Mouse (Mus musculus) heart, embryonic 11.5 days (tissue): ENCODE data around the gene Fam71e1. TPM values are rescaled to one million over a fixed set of nuclear protein-coding genes. Genes with fewer than 3 reads are reported as not detected.

ENCODE experiments used
- ATAC-seq: fragments of 200-750 bp; cut with Nextera tagmentation; replicated peaks from 2 replicates; pipeline ENCODE4 v1.8.0; 2017; ENCODE audit warnings: moderate library complexity; ENCODE audit not compliant: insufficient number of reproducible peaks, low FRiP score, low TSS enrichment
- H3K27ac ChIP-seq: fragments of 300-500 bp; sonication (generic); 2 replicates; pipeline ENCODE4 v1.5.1; 2014; ENCODE audit warnings: mild to moderate bottlenecking, low read depth, low read length
- H3K27me3 ChIP-seq: fragments of 300-500 bp; sonication (generic); 2 replicates; pipeline ENCODE4 v1.6.1; 2014; ENCODE audit warnings: mild to moderate bottlenecking, low read length, mixed read lengths; ENCODE audit not compliant: control insufficient read depth, insufficient read depth
- H3K36me3 ChIP-seq: fragments of 300-500 bp; sonication (generic); 2 replicates; pipeline ENCODE4 v1.6.1; 2014; ENCODE audit warnings: mild to moderate bottlenecking, low read length, moderate library complexity, mixed read lengths; ENCODE audit not compliant: control insufficient read depth, insufficient read depth
- H3K4me1 ChIP-seq: fragments of 300-500 bp; sonication (generic); 2 replicates; pipeline ENCODE4 v1.6.1; 2014; ENCODE audit warnings: low read length; ENCODE audit not compliant: control insufficient read depth, insufficient read depth
- H3K4me2 ChIP-seq: fragments of 300-500 bp; sonication (generic); 2 replicates; pipeline ENCODE4 v1.6.1; 2014; ENCODE audit warnings: mild to moderate bottlenecking, moderate library complexity
- H3K4me3 ChIP-seq: fragments of 300-500 bp; sonication (generic); 2 replicates; pipeline ENCODE4 v1.5.1; 2014; ENCODE audit warnings: low read depth, low read length
- H3K9ac ChIP-seq: fragments of 300-500 bp; sonication (generic); 2 replicates; pipeline ENCODE4 v1.6.1; 2014; ENCODE audit warnings: mild to moderate bottlenecking, low read depth, low read length, moderate library complexity
- H3K9me3 ChIP-seq: fragments of 300-500 bp; sonication (generic); replicated peaks from 2 replicates; pipeline ENCODE4 v1.6.1; 2016; ENCODE audit warnings: low read length; ENCODE audit not compliant: control insufficient read depth
- WGBS: fragments of 180-500 bp; shearing (Covaris S2); extraction: QIAGEN DNeasy Blood & Tissue Kit; methylation state at CpG from one replicate; pipeline ENCODE4 v1.1.7; 2014; ENCODE audit not compliant: insufficient replicate concordance; 5-methylcytosine and 5-hydroxymethylcytosine counted together
- polyA plus RNA-seq: library from polyadenylated mRNA; unstranded; fragments of >200 nt; fragmentation: Nextera tagmentation; extraction: Ambion mirVana; gene quantifications from 2 replicates; pipeline ENCODE4 v1.2.1, GENCODE M21; 2014

Fam71e1 gene
- polyA plus RNA-seq, 1 experiment from 2014 or later: 10.6 TPM

DNA sequence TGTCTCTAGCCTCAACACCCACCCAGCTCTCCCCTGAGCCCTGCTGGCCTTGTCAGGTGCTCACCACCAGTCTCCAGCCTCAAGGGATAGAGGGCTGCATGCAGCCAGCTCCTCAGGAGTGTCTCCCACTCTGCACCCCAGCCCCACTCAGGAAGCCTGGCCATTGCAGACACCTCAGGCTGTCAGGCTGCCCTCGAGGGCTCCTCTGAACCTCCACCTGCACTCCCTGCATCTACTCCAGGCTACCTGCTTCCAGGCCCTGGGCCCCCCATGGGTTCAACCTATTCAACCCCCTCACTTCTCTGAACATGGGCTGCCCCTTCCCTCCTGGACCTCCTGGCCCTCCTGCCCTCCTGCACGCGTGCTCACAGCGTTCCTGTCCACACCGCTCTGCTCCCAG is 5.0 kb upstream of the Fam71e1 start:
- H3K27ac ChIP-seq: no peak overlapping the region
- ATAC-seq: no peak
- no peak overlapping the region for H3K9ac ChIP-seq
- peaks cover 9% of the 10 kb centered on the region for H3K36me3 ChIP-seq
- no peak overlapping the region for H3K4me3 ChIP-seq
- no peak overlapping the region for H3K4me2 ChIP-seq
- H3K27me3 ChIP-seq: no peaks in the 10 kb centered on the region
- 94% methylated on average over 5 of the region's 5 CpGs for WGBS
- H3K4me1 ChIP-seq: peaks cover 11% of the 10 kb centered on the region
- no peaks in the 10 kb centered on the region for H3K9me3 ChIP-seq

DNA sequence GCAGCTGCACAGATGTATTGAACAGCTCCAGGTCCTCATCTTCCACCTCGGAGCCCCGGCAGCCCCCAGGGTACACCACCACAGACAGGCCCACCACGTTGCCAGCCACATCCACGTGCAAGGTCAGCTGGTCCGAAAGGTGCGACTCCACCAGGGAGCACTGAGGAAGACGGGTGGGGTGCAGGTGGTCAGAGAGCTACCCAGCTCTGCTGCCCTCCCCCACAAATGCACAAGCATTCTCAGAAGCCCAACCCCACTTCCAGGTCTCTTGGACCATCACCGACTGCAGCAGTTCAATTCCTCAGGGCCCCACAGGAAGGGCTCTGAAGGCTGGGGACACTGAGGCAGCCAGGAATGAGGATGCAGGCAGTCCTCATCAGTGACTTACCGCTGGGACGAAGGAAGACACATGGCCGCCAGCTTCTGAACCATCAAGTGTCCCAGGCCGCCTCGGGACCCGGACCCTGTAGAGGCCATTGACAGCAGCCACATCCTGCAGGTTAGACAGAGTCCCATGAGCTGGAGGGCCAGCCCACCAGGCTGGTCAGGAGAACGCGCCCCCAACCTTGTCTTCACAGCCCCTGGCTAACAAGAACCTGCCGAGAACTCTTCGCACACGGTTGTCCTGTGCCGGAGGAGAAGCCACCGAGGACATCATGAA is 4.1 kb upstream of the Fam71e1 start:
- Histone ChIP-seq H3K36me3 (peaks cover 9% of the 10 kb centered on the region), H3K27ac (no peak overlapping the region), H3K4me1 (peaks cover 14% of the 10 kb centered on the region), H3K27me3 (no peaks in the 10 kb centered on the region), H3K9ac (no peak overlapping the region), H3K4me3 (no peak overlapping the region), H3K4me2 (no peak overlapping the region), H3K9me3 (no peaks in the 10 kb centered on the region)
- 88% methylated on average over 21 of the region's 21 CpGs for WGBS
- no peak for ATAC-seq

DNA sequence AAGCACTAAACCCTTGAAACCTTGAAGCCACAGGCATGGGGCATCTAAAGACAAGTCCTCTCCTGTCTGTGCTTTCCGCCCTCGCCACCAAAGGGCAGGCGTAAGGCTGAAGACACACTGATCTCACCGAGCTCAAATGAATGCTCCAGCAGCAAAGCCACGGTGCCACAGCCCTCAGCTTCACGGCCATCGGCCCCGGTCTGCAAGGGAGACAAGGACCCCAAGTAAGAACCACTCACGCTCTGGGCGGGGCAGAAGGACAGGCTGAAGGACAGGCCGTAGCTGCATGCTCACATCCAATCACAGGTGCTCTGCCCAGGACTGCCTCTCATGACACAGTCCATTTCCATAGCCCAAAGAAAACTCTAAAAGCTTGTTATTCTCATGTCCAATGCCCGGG is 1.7 kb upstream of the Fam71e1 start:
- H3K27me3 ChIP-seq: peaks cover under 1% of the 10 kb centered on the region; the same call in 1 of the 2 replicates
- peaks cover 9% of the 10 kb centered on the region for H3K36me3 ChIP-seq
- WGBS: 93% methylated on average over 12 of the region's 12 CpGs
- H3K4me2 ChIP-seq: no peak overlapping the region
- no peak overlapping the region for H3K9ac ChIP-seq
- no peaks in the 10 kb centered on the region for H3K9me3 ChIP-seq
- peaks cover 14% of the 10 kb centered on the region for H3K4me1 ChIP-seq
- no peak for ATAC-seq
- H3K27ac ChIP-seq: no peak overlapping the region
- H3K4me3 ChIP-seq: no peak overlapping the region

DNA sequence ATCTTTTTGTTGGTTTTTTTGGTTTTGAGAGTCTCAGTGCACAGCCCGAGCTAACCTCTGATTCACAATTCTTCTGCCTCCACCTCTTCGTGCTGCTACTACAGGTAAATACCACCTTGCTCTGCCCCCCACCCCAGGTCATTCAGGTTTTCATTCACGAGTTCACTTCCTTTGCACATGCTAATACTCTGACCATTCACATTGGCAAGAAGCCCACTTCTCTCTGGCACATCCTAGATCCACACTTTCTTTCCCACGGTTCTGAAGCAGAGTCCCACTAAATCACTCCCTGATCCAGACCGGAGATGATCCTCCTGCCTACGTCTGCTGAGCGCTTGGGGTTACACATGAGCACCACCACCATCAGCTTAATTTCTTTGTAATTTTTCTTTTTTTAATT is 1.3 kb upstream of the Fam71e1 start:
- H3K4me2 ChIP-seq: peak overlapping the region; percentile 93
- WGBS: 86% methylated on average over 7 of the region's 7 CpGs
- no peak for ATAC-seq
- H3K4me1 ChIP-seq: peaks cover 14% of the 10 kb centered on the region
- H3K27me3 ChIP-seq: peaks cover 5% of the 10 kb centered on the region; the same call in 1 of the 2 replicates
- H3K36me3 ChIP-seq: peaks cover 9% of the 10 kb centered on the region
- no peak overlapping the region for H3K27ac ChIP-seq
- H3K9me3 ChIP-seq: no peaks in the 10 kb centered on the region
- H3K4me3 ChIP-seq: peak overlapping the region; percentile 81
- peak overlapping the region; percentile 1; the same call in 1 of the 2 replicates for H3K9ac ChIP-seq

DNA sequence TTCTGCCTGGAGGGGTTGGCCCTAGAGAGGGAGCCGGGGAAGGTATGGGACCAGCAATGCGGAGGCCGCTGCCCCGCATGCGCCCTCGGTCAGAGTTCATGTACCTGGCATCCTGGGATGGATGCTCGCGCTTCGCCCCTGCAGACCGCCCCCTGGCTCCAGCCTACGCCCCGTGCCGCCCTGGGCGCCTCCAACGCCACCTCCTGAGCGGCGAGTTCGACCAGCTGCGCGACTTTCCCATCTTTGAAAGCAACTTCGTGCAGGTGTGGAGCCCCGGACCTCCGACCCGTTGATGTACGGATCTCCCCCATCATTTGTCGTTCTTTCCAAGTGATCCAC is 359 bp downstream of the Fam71e1 start:
- H3K4me3 ChIP-seq: peak overlapping the region; percentile 81
- under 1% methylated on average over 26 of the region's 26 CpGs for WGBS
- H3K27me3 ChIP-seq: peaks cover 10% of the 10 kb centered on the region
- ATAC-seq: no peak; the same call in 1 of the 2 replicates
- H3K27ac ChIP-seq: peak overlapping the region; percentile 96
- peaks cover 14% of the 10 kb centered on the region for H3K4me1 ChIP-seq
- H3K9me3 ChIP-seq: no peaks in the 10 kb centered on the region
- H3K36me3 ChIP-seq: peaks cover 7% of the 10 kb centered on the region
- H3K9ac ChIP-seq: peak overlapping the region; percentile 86
- H3K4me2 ChIP-seq: peak overlapping the region; percentile 93

DNA sequence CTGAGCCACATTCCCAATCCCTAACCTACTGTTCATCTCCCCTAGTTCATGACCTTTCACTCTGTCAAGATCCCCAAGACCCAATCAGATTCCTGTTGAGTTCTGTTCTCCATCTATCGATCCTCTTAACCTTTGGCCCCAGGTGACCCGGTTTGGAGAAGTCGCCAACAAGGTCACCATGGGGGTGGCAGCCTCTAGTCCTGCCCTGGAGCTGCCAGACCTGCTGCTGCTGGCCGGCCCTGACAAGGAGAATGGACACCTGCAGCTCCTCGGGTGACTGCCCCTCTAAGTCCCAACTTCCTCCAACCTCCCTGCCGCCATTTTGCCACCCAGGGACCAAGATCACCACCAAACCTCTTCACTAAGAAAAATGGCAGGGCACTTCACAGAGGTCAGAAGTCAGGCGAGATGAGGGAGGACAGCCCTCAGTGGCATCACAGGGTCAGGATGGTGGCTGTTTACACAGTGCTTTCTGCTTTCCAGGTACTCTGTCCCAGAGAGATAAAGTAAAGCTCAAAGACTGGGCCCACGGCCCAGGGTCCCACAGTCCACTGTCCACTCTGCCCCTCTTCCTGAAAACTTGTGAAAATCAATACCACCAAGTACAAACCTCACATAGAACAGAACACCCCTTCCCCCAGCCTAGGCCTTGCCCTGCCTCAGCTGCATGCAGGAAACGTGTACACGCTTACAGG is 1.1 kb downstream of the Fam71e1 start:
- peak overlapping the region; percentile 93 for H3K4me2 ChIP-seq
- H3K36me3 ChIP-seq: no peaks in the 10 kb centered on the region; the same call in 1 of the 2 replicates
- peaks cover 10% of the 10 kb centered on the region for H3K27me3 ChIP-seq
- no peak for ATAC-seq
- no peak overlapping the region for H3K9ac ChIP-seq
- peak overlapping the region; percentile 81 for H3K4me3 ChIP-seq
- H3K9me3 ChIP-seq: no peaks in the 10 kb centered on the region
- peaks cover 14% of the 10 kb centered on the region for H3K4me1 ChIP-seq
- 83% methylated on average over 10 of the region's 10 CpGs for WGBS
- H3K27ac ChIP-seq: peak overlapping the region; percentile 96; the same call in 1 of the 2 replicates

DNA sequence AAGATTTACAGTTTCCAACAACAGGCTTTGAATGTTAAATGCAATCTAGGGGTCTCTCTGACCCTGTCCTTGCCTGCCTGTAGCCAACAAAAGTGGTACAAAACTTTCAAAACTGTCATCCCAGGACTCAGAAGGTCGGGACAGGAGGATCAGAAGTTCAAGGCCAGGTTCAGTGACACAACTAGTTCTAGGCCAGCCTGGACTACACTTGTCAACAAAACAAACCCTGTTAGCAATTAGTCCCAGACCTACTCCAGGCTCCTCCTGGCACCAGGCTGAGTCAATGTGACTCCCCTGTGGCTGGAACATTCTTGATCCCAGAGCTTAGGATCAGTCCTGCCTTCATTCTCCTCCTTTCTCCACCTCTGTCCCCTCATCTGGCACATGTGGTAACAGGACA is 2.5 kb downstream of the Fam71e1 start:
- peaks cover 14% of the 10 kb centered on the region for H3K4me1 ChIP-seq
- H3K36me3 ChIP-seq: no peaks in the 10 kb centered on the region
- H3K27ac ChIP-seq: no peak overlapping the region
- H3K4me2 ChIP-seq: no peak overlapping the region
- H3K9ac ChIP-seq: no peak overlapping the region
- no peaks in the 10 kb centered on the region for H3K9me3 ChIP-seq
- H3K4me3 ChIP-seq: no peak overlapping the region
- 44% methylated on average over 1 of the region's 1 CpGs for WGBS
- ATAC-seq: no peak
- H3K27me3 ChIP-seq: peaks cover 10% of the 10 kb centered on the region

DNA sequence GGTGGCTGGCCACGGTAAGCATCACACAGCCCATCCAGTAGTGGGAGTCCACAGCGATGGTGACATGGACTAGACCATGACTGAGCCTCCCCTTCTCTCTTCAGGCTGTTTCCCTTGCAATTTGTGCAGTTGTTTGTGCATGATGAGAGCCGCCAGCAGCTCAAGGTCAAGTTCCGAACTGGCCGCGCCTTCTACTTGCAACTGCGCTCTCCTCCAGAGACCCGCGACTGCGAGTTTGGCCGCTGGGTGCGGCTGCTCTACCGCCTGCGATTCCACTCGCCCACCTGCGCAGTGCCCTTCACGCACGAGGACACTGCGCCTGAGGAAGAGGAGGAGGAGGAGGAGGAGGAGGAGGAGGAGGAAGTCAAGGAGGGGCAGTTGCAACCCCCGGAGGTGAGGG is 3.7 kb downstream of the Fam71e1 start:
- no peak for ATAC-seq
- no peak overlapping the region for H3K27ac ChIP-seq
- 55% methylated on average over 18 of the region's 20 CpGs for WGBS

More for the DNA sequence above, 3.7 kb downstream of the Fam71e1 start:
- Histone ChIP-seq H3K4me2 (no peak overlapping the region), H3K9ac (no peak overlapping the region), H3K4me1 (peaks cover 10% of the 10 kb centered on the region), H3K36me3 (no peaks in the 10 kb centered on the region), H3K4me3 (no peak overlapping the region), H3K9me3 (no peaks in the 10 kb centered on the region), H3K27me3 (peaks cover 10% of the 10 kb centered on the region)
